Mouse (Mus musculus): ENCODE measurements around the gene Ten1.

- TF ChIP-seq CTCF (conservative IDR thresholded peaks at IDR 0.05; ENCODE audit: low read length) (no peak), POU5F1 (IDR thresholded peaks at IDR 0.05; ENCODE audit: borderline replicate concordance, low read length) (no peak)
Measured at GRCm38 (mm10) chr11:116196336-116196735, 2.3 kb upstream of the Ten1 start.

Data from E14TG2a.4 (cell line).